Mouse (Mus musculus): ENCODE data around the gene Cracr2b.

The Cracr2b gene

GRCm38 (mm10) chr7:141485186-141485585 is 24.3 kb downstream of the Cracr2b start:
- DNase-seq (ENCODE audit: low spot score in 2 of 2): no peak

- no peak for DNase-seq (ENCODE audit: low spot score in 2 of 2)
Observed at GRCm38 (mm10) chr7:141485606-141486005, 24.7 kb downstream of the Cracr2b start.

- no peak for DNase-seq (ENCODE audit: low spot score in 2 of 2)
Observed at GRCm38 (mm10) chr7:141486239-141486638, 25.3 kb downstream of the Cracr2b start.

GRCm38 (mm10) chr7:141487141-141487540 is 26.2 kb downstream of the Cracr2b start:
- no peak for DNase-seq (ENCODE audit: low spot score in 2 of 2)

- no peak for DNase-seq (ENCODE audit: low spot score in 2 of 2)
Observed at GRCm38 (mm10) chr7:141491151-141491550, 30.3 kb downstream of the Cracr2b start.

GRCm38 (mm10) chr7:141492738-141493137 is 31.8 kb downstream of the Cracr2b start:
- DNase-seq (ENCODE audit: low spot score in 2 of 2): no peak

GRCm38 (mm10) chr7:141493729-141494128 is 32.8 kb downstream of the Cracr2b start:
- DNase-seq (ENCODE audit: low spot score in 2 of 2): no peak

GRCm38 (mm10) chr7:141495379-141495778 is 34.5 kb downstream of the Cracr2b start:
- no peak for DNase-seq (ENCODE audit: low spot score in 2 of 2)

- no peak for DNase-seq (ENCODE audit: low spot score in 2 of 2)
Observed at GRCm38 (mm10) chr7:141495940-141496339, 35.0 kb downstream of the Cracr2b start.

GRCm38 (mm10) chr7:141497600-141497999 is 36.7 kb downstream of the Cracr2b start:
- no peak for DNase-seq (ENCODE audit: low spot score in 2 of 2)

GRCm38 (mm10) chr7:141501820-141502555 is 41.1 kb downstream of the Cracr2b start:
- no peak for DNase-seq (ENCODE audit: low spot score in 2 of 2)

- no peak for DNase-seq (ENCODE audit: low spot score in 2 of 2)
Observed at GRCm38 (mm10) chr7:141502556-141502905, 41.6 kb downstream of the Cracr2b start.

- DNase-seq (ENCODE audit: low spot score in 2 of 2): no peak
Observed at GRCm38 (mm10) chr7:141506278-141506677, 45.4 kb downstream of the Cracr2b start.

- no peak for DNase-seq (ENCODE audit: low spot score in 2 of 2)
Observed at GRCm38 (mm10) chr7:141508160-141508559, 47.3 kb downstream of the Cracr2b start.

- no peak for DNase-seq (ENCODE audit: low spot score in 2 of 2)
Observed at GRCm38 (mm10) chr7:141510196-141510595, 49.3 kb downstream of the Cracr2b start.

- no peak for DNase-seq (ENCODE audit: low spot score in 2 of 2)
Observed at GRCm38 (mm10) chr7:141510681-141511191, 49.8 kb downstream of the Cracr2b start.

Data from frontal cortex, postnatal 10 days (tissue).